Mouse (Mus musculus) liver, postnatal 0 days (tissue): Measurements from ENCODE around the gene Dazap2. TPM values are rescaled to one million over a fixed set of nuclear protein-coding genes. Genes with fewer than 3 reads are reported as not detected.

Experiments
- ATAC-seq: fragments of 200-750 bp; cut with Nextera tagmentation; 2 replicates; pipeline ENCODE4 v1.8.0; 2017; ENCODE audit warnings: mild to moderate bottlenecking, moderate library complexity
- DNase-seq: peaks from one replicate; pipeline ENCODE4 v3.0.0-alpha.2; 2016
- H3K27ac ChIP-seq: fragments of 300-500 bp; sonication (generic); 2 replicates; pipeline ENCODE4 v1.5.1; 2014; ENCODE audit warnings: antibody characterized with exemption, moderate library complexity, mild to moderate bottlenecking, low read depth
- H3K27me3 ChIP-seq: fragments of 300-500 bp; sonication (generic); 2 replicates; pipeline ENCODE4 v1.6.1; 2014; ENCODE audit warnings: low read length, control low read depth, mixed read lengths; ENCODE audit not compliant: insufficient read depth
- H3K36me3 ChIP-seq: fragments of 300-500 bp; sonication (generic); replicated peaks from 2 replicates; pipeline ENCODE4 v1.6.1; 2014; ENCODE audit warnings: mild to moderate bottlenecking, control low read depth, low read length, moderate library complexity, mixed read lengths; ENCODE audit not compliant: insufficient read depth
- H3K4me1 ChIP-seq: fragments of 300-500 bp; sonication (generic); 2 replicates; pipeline ENCODE4 v1.6.1; 2014; ENCODE audit warnings: antibody characterized with exemption, mild to moderate bottlenecking, control low read depth; ENCODE audit not compliant: insufficient read depth
- H3K4me2 ChIP-seq: fragments of 300-500 bp; sonication (generic); 2 replicates; pipeline ENCODE4 v1.6.1; 2014; ENCODE audit warnings: low read depth, mild to moderate bottlenecking, low read length, moderate library complexity, mixed read lengths
- H3K4me3 ChIP-seq: fragments of 300-500 bp; sonication (generic); 2 replicates; pipeline ENCODE4 v1.5.1; 2014; ENCODE audit warnings: low read depth, low read length
- H3K9ac ChIP-seq: fragments of 300-500 bp; sonication (generic); replicated peaks from 2 replicates; pipeline ENCODE4 v1.6.1; 2014; ENCODE audit warnings: mild to moderate bottlenecking, moderate library complexity
- H3K9me3 ChIP-seq: fragments of 300-500 bp; sonication (generic); 2 replicates; pipeline ENCODE4 v1.6.1; 2016; ENCODE audit warnings: mild to moderate bottlenecking, control low read depth, low read length, mixed read lengths
- CTCF ChIP-seq: sonication (generic); IDR thresholded peaks from 2 replicates; pipeline ENCODE4 v1.5.1; 2016; ENCODE audit warnings: antibody characterized with exemption, low read depth
- EP300 ChIP-seq: IDR thresholded peaks from 2 replicates; pipeline ENCODE4 v1.6.1; 2016; ENCODE audit warnings: antibody characterized with exemption, low read depth, mild to moderate bottlenecking
- WGBS: fragments of 180-500 bp; shearing (Covaris S2); extraction: QIAGEN DNeasy Blood & Tissue Kit; methylation state at CpG from one replicate; pipeline ENCODE4 v1.1.7; 2014; ENCODE audit not compliant: insufficient replicate concordance; 5-methylcytosine and 5-hydroxymethylcytosine counted together
- polyA plus RNA-seq: library from polyadenylated mRNA; unstranded; fragments of >200 nt; fragmentation: Nextera tagmentation; extraction: Ambion mirVana; gene quantifications from 2 replicates; pipeline ENCODE4 v1.2.1, GENCODE M21; 2015

The Dazap2 gene
- polyA plus RNA-seq, 1 experiment from 2014 or later: 146 TPM

- no peak overlapping the region for H3K4me3 ChIP-seq
- TF ChIP-seq EP300 (no peak), CTCF (no peak)
- WGBS: 81% methylated on average over 3 of the region's 3 CpGs
- H3K27me3 ChIP-seq: no peaks in the 10 kb centered on the region
- H3K36me3 ChIP-seq: peaks cover 19% of the 10 kb centered on the region
- no peaks in the 10 kb centered on the region for H3K9me3 ChIP-seq
- H3K9ac ChIP-seq: no peak overlapping the region
- peaks cover 16% of the 10 kb centered on the region; the same call in 1 of the 2 replicates for H3K4me1 ChIP-seq
- DNase-seq (no peak), ATAC-seq (no peak)
- H3K27ac ChIP-seq: peak overlapping the region; percentile 48; the same call in 1 of the 2 replicates
- H3K4me2 ChIP-seq: no peak overlapping the region
Measured at GRCm38 (mm10) chr15:100624435-100624834, 9.3 kb downstream of the Dazap2 start.

GRCm38 (mm10) chr15:100627287-100627686 lies 12.1 kb downstream of the Dazap2 start:
- WGBS: 39% methylated on average over 10 of the region's 10 CpGs
- ATAC-seq (no peak), DNase-seq (peak; percentile 55)
- H3K27ac ChIP-seq: peak overlapping the region; percentile 44; the same call in 1 of the 2 replicates
- H3K36me3 ChIP-seq: no peaks in the 10 kb centered on the region
- no peak overlapping the region for H3K4me3 ChIP-seq
- H3K9me3 ChIP-seq: no peaks in the 10 kb centered on the region
- no peak overlapping the region for H3K4me2 ChIP-seq
- peaks cover 29% of the 10 kb centered on the region for H3K4me1 ChIP-seq
- TF ChIP-seq CTCF (no peak), EP300 (no peak)
- no peaks in the 10 kb centered on the region for H3K27me3 ChIP-seq
- no peak overlapping the region for H3K9ac ChIP-seq

DNA sequence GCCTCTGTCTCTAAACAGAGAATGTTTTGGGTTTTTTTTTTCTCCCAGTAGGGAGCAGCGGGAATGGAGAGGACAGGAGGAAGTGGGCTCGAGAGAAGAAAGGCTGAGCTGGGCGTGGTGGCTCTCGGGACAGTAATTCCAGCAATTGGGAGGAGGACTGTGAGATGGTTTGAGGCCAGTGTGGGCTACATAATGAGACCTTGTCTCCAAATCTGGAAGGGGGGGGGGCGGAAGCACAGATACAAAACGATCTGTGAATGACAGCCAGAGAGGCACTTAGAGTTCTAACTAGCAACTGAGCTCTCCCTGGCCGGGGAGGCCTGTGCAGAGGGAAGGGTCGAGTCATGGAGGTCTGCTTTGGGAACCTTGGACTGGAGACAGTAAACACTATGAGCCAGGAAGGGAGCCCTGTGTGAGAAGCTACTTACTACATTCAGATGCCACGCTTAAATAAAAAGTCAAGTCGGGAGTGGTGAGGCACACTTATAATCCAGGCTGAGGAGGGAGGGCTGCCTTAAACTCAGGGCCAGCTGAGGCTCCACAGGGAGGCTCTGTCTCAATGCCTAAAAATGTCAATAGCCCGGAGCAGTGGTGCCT lies 12.7 kb downstream of the Dazap2 start:
- 47% methylated on average over 11 of the region's 11 CpGs for WGBS
- no peak overlapping the region for H3K4me2 ChIP-seq
- H3K4me1 ChIP-seq: peaks cover 35% of the 10 kb centered on the region
- ATAC-seq (no peak), DNase-seq (no peak)
- H3K27me3 ChIP-seq: no peaks in the 10 kb centered on the region
- TF ChIP-seq CTCF: no peak
- no peak for TF ChIP-seq EP300
- no peaks in the 10 kb centered on the region for H3K9me3 ChIP-seq
- H3K9ac ChIP-seq: peak overlapping the region; percentile 7; the same call in 1 of the 2 replicates
- no peak overlapping the region for H3K4me3 ChIP-seq
- H3K36me3 ChIP-seq: no peaks in the 10 kb centered on the region
- peak overlapping the region; percentile 44 for H3K27ac ChIP-seq

DNA sequence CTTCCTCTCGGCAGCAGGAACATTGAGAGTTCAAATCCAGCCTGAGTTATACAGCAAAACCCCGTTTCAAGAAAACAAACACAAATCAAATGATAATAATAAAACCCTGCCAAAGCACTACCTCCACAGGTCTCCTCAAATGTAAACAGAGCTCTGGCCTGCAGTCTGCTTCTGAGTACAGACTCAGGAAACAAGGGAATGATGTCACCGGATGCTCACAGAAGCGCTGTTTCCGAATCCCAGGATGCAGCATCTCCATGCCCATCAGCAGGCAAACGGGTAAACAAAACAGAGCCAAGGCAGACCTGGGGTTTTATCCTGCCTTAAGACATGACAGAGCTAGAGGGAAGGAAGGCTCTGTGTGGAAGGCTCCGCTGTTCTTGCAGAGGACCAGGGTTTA lies 13.6 kb downstream of the Dazap2 start:
- Histone ChIP-seq H3K9ac (no peak overlapping the region), H3K27ac (peak overlapping the region; percentile 39; the same call in 1 of the 2 replicates), H3K27me3 (no peaks in the 10 kb centered on the region), H3K4me3 (no peak overlapping the region), H3K36me3 (no peaks in the 10 kb centered on the region), H3K4me2 (no peak overlapping the region), H3K9me3 (no peaks in the 10 kb centered on the region), H3K4me1 (peaks cover 37% of the 10 kb centered on the region)
- 47% methylated on average over 7 of the region's 7 CpGs for WGBS
- TF ChIP-seq CTCF (no peak), EP300 (no peak)
- ATAC-seq (0 out of 2 replicates have a peak, but pooled peaks have one; percentile 26), DNase-seq (no peak)

- no peak overlapping the region for H3K27ac ChIP-seq
- H3K4me3 ChIP-seq: no peak overlapping the region
- H3K9ac ChIP-seq: no peak overlapping the region
- no peaks in the 10 kb centered on the region for H3K9me3 ChIP-seq
- no peaks in the 10 kb centered on the region for H3K36me3 ChIP-seq
- 79% methylated on average over 3 of the region's 3 CpGs for WGBS
- DNase-seq (no peak), ATAC-seq (no peak)
- H3K4me1 ChIP-seq: peaks cover 35% of the 10 kb centered on the region
- no peak overlapping the region for H3K4me2 ChIP-seq
- TF ChIP-seq EP300 (no peak), CTCF (no peak)
- 0 out of 2 replicates have a peak, but pooled peaks cover 3% of the 10 kb centered on the region for H3K27me3 ChIP-seq
Measured at GRCm38 (mm10) chr15:100630126-100630525, 15.0 kb downstream of the Dazap2 start.

DNA sequence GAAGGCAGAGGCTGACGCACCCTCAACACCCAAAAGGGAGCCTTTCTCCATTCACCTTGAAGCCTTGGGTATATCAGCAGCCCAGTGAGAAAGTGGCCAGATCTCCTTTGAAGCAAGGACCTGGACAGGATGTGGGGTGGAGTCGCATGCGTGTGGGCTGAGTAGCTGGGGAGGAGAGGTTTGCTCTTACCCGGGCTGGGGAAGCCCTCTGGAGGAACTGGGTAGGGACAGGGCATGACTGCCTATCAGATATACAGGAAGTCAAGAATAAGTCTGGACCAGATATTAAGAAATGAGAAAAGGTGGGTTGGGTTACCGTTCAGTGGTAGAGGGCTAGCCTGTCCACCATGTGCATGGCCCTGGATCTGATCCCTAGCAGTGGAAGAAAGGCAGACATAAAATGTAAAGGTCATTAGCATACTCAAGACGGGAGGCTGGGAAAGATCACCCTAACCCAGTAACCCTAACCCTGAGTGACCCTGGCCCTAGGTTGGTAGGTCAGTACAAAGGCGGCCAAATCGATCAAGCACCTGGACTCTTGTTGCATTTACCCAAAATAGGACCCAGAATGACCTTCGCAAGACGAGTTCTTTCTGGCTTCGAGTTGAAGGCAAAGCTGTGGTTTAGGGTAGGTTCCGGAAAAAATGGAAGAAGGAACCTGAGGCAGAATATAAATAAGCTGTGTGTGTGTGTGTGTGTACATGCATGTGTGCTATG lies 16.5 kb downstream of the Dazap2 start:
- H3K4me2 ChIP-seq: 0 out of 2 replicates have a peak overlapping the region, but pooled peaks have one; percentile 19
- H3K9ac ChIP-seq: peak overlapping the region; percentile 26; the same call in 1 of the 2 replicates
- H3K4me3 ChIP-seq: no peak overlapping the region
- no peak for DNase-seq
- WGBS: 32% methylated on average over 12 of the region's 12 CpGs
- H3K27me3 ChIP-seq: peaks cover 16% of the 10 kb centered on the region
- TF ChIP-seq EP300 (no peak), CTCF (no peak)
- H3K9me3 ChIP-seq: no peaks in the 10 kb centered on the region
- peak; percentile 42 for ATAC-seq
- peaks cover 43% of the 10 kb centered on the region for H3K4me1 ChIP-seq
- peak overlapping the region; percentile 75 for H3K27ac ChIP-seq
- no peaks in the 10 kb centered on the region for H3K36me3 ChIP-seq
